Mouse (Mus musculus) intestine, embryonic 14.5 days (tissue): Measurements from ENCODE around the gene Aacs. TPM values are rescaled to one million over a fixed set of nuclear protein-coding genes. Genes with fewer than 3 reads are reported as not detected.

ENCODE experiments used
- ATAC-seq: fragments of 200-750 bp; cut with Nextera tagmentation; replicated peaks from 2 replicates; pipeline ENCODE4 v1.8.0; 2017; ENCODE audit warnings: low read depth, moderate number of reproducible peaks, moderate TSS enrichment, moderate library complexity; ENCODE audit not compliant: low FRiP score, low TSS enrichment
- DNase-seq: peaks from one replicate; pipeline ENCODE4 v3.0.0-alpha.2; 2018; ENCODE audit warnings: low spot score
- H3K27ac ChIP-seq: fragments of 300-500 bp; sonication (generic); 2 replicates; pipeline ENCODE4 v1.5.1; 2014; ENCODE audit warnings: low read depth, mild to moderate bottlenecking, control low read depth
- H3K27me3 ChIP-seq: fragments of 300-500 bp; sonication (generic); replicated peaks from 2 replicates; pipeline ENCODE4 v1.6.1; 2014; ENCODE audit warnings: low read length, control low read depth; ENCODE audit not compliant: control insufficient read depth, insufficient read depth
- H3K36me3 ChIP-seq: fragments of 300-500 bp; sonication (generic); 2 replicates; pipeline ENCODE4 v1.6.1; 2014; ENCODE audit warnings: low read length, control low read depth; ENCODE audit not compliant: control insufficient read depth, insufficient read depth
- H3K4me1 ChIP-seq: fragments of 300-500 bp; sonication (generic); replicated peaks from 2 replicates; pipeline ENCODE4 v1.6.1; 2014; ENCODE audit warnings: low read length, control low read depth, mixed read lengths; ENCODE audit not compliant: control insufficient read depth, insufficient read depth
- H3K4me2 ChIP-seq: fragments of 300-500 bp; sonication (generic); 2 replicates; pipeline ENCODE4 v1.6.1; 2014; ENCODE audit warnings: low read length
- H3K4me3 ChIP-seq: fragments of 300-500 bp; sonication (generic); 2 replicates; pipeline ENCODE4 v1.5.1; 2014; ENCODE audit warnings: low read depth, low read length, control low read depth, mixed read lengths
- H3K9ac ChIP-seq: fragments of 300-500 bp; sonication (generic); 2 replicates; pipeline ENCODE4 v1.6.1; 2014; ENCODE audit warnings: mild to moderate bottlenecking, low read length
- H3K9me3 ChIP-seq: fragments of 300-500 bp; sonication (generic); 2 replicates; pipeline ENCODE4 v1.6.1; 2016; ENCODE audit warnings: low read length, control low read depth; ENCODE audit not compliant: control insufficient read depth
- WGBS: fragments of 180-500 bp; shearing (Covaris S2); extraction: QIAGEN DNeasy Blood & Tissue Kit; methylation state at CpG from one replicate; pipeline ENCODE4 v1.1.7; 2014; 5-methylcytosine and 5-hydroxymethylcytosine counted together
- polyA plus RNA-seq: library from polyadenylated mRNA; unstranded; fragments of >200 nt; fragmentation: Nextera tagmentation; extraction: Ambion mirVana; gene quantifications from 2 replicates; pipeline ENCODE4 v1.2.1, GENCODE M21; 2014

Gene Aacs
- polyA plus RNA-seq, 1 experiment from 2014 or later = 78.6 TPM

DNA sequence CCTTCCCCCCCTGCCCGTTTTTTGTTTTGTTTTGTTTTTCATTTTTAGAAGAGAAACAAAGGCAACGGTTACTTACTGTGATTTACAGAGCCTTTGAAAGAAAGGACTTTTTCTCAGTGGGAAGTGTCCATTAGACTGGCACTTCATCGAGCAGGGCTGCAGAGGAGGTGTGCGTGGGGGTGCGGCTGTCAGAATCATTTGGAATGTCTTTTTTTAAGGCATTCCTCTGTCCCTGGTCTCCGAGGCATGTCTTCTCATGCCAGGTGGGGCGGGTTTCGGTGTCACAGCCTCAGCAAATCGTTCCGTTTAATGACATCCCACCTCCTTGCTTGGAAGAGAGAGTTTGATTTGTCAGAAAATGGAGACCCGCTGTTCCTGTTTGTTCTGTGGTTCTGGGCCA is 29.1 kb downstream of the Aacs start:
- DNase-seq = no peak
- no peak for ATAC-seq
- Histone ChIP-seq H3K4me1 (no peaks in the 10 kb centered on the region), H3K27me3 (no peaks in the 10 kb centered on the region), H3K9ac (no peak overlapping the region), H3K4me2 (no peak overlapping the region), H3K9me3 (no peaks in the 10 kb centered on the region), H3K4me3 (no peak overlapping the region), H3K27ac (no peak overlapping the region), H3K36me3 (peaks cover 59% of the 10 kb centered on the region)
- WGBS = 71% methylated on average over 11 of the region's 11 CpGs

DNA sequence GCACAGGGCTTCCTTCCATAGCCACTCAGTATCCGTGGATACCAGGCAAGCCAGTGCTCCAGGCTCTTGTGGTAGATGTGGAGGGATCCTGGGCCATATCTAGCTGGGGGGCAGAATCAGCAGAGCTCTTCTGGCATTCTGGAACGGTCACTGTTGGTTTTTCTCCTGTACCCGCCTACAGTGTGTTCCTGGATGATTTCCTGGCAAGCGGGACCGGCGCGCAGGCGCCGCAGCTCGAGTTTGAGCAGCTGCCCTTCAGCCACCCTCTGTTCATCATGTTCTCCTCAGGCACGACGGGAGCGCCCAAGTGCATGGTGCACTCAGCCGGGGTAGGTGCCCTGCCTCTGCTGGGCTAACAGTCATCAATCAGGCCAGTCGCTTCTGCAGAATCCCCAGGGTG is 30.4 kb downstream of the Aacs start:
- no peak overlapping the region for H3K27ac ChIP-seq
- no peaks in the 10 kb centered on the region for H3K4me1 ChIP-seq
- H3K4me3 ChIP-seq = no peak overlapping the region
- H3K4me2 ChIP-seq = no peak overlapping the region
- no peak overlapping the region for H3K9ac ChIP-seq
- no peaks in the 10 kb centered on the region for H3K9me3 ChIP-seq
- no peaks in the 10 kb centered on the region for H3K27me3 ChIP-seq
- peaks cover 65% of the 10 kb centered on the region for H3K36me3 ChIP-seq
- no peak for DNase-seq
- ATAC-seq = no peak
- 79% methylated on average over 15 of the region's 15 CpGs for WGBS

DNA sequence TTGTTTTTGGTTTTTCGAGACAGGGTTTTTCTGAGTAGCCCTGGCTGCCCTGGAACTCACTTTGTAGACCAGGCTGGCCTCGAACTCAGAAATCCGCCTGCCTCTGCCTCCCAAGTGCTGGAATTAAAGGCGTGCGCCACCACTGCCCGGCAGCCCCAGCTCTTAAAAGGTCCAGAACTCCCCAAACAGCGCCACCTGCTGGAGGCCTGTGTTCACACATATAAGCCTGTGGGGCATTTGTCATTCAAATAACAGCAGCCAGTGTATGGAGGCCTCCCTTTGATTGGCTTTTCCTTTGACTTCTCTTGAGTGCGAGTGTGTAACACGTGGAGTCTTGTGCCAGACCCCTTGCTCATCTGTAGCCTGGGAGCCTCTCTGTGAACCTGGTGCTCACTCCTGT is 32.0 kb downstream of the Aacs start:
- no peaks in the 10 kb centered on the region for H3K27me3 ChIP-seq
- H3K9me3 ChIP-seq = no peaks in the 10 kb centered on the region
- no peak for ATAC-seq
- H3K4me1 ChIP-seq = no peaks in the 10 kb centered on the region
- peaks cover 76% of the 10 kb centered on the region for H3K36me3 ChIP-seq
- no peak for DNase-seq
- 90% methylated on average over 9 of the region's 9 CpGs for WGBS
- no peak overlapping the region for H3K27ac ChIP-seq
- no peak overlapping the region for H3K4me2 ChIP-seq
- no peak overlapping the region for H3K9ac ChIP-seq
- H3K4me3 ChIP-seq = no peak overlapping the region

DNA sequence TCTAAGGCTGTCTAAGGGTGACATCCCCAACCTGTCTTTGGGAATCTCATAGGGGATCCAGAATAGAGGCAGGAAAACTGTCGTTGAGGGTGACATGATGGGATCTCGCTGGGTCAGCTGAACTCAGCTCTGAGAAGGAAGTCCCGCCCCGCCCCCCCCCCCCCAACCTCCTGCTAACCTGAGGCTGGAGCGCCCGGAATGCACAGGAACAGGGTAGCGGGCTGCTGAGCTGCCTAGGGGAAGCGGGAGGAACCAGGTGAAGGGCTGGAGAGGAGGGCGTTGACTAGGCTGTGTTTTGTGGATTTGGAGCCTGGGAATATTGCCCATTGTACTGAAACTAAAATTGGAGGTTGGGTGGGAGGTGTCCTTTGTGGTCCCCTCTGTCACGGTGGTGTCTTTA is 32.4 kb downstream of the Aacs start:
- H3K9me3 ChIP-seq = no peaks in the 10 kb centered on the region
- 91% methylated on average over 10 of the region's 10 CpGs for WGBS
- no peaks in the 10 kb centered on the region for H3K4me1 ChIP-seq
- peaks cover 78% of the 10 kb centered on the region for H3K36me3 ChIP-seq
- H3K4me2 ChIP-seq = no peak overlapping the region
- no peak overlapping the region for H3K9ac ChIP-seq
- no peak for DNase-seq
- no peak for ATAC-seq
- no peaks in the 10 kb centered on the region for H3K27me3 ChIP-seq
- no peak overlapping the region for H3K27ac ChIP-seq
- no peak overlapping the region for H3K4me3 ChIP-seq

DNA sequence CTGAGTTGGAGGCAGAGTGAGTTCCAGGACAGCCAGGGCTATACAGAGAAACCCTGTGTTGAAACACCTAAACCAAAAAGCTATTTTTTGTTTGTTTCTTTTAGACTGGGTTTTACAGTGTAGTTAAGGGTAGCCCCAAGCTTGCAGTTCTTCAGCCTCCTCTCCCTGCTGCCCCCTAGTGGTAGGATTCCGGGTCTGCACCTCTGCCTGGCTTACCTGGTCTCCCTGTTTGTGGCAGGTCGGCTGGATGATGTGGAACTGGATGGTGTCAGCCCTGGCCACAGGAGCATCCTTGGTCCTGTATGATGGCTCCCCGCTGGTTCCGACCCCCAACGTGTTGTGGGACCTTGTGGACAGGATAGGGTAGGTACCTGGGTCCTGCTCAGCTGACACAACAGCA is 33.9 kb downstream of the Aacs start:
- H3K4me3 ChIP-seq = no peak overlapping the region
- WGBS = 49% methylated on average over 5 of the region's 5 CpGs
- no peaks in the 10 kb centered on the region for H3K4me1 ChIP-seq
- H3K9ac ChIP-seq = no peak overlapping the region
- H3K36me3 ChIP-seq = peaks cover 80% of the 10 kb centered on the region
- DNase-seq = peak; percentile 74
- no peaks in the 10 kb centered on the region for H3K27me3 ChIP-seq
- H3K4me2 ChIP-seq = no peak overlapping the region
- H3K9me3 ChIP-seq = no peaks in the 10 kb centered on the region
- ATAC-seq = no peak; the same call in 1 of the 2 replicates
- no peak overlapping the region for H3K27ac ChIP-seq

DNA sequence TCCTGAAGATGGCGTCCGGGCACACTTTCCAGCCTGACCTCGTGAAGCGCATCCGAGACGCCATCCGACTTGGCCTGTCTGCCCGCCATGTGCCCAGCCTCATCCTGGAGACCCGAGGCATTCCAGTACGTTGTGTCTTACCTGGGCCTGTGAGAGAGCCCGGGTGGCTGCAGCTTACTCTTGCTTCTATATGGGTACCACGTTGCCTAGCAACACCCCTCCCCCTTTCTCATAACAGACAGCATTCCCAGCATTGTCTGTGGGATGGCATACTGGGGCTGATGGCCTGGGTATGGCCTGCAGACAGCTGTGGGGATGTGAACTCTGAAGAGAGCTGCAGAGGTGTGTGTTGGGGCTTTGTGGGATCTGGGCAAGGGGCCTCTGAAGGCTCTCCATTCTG is 39.4 kb downstream of the Aacs start:
- no peak overlapping the region for H3K9ac ChIP-seq
- 84% methylated on average over 12 of the region's 12 CpGs for WGBS
- H3K27ac ChIP-seq = no peak overlapping the region
- H3K36me3 ChIP-seq = peaks cover 75% of the 10 kb centered on the region
- no peak overlapping the region for H3K4me2 ChIP-seq
- no peaks in the 10 kb centered on the region for H3K27me3 ChIP-seq
- no peak for DNase-seq
- H3K9me3 ChIP-seq = no peaks in the 10 kb centered on the region
- ATAC-seq = no peak
- H3K4me3 ChIP-seq = no peak overlapping the region
- no peaks in the 10 kb centered on the region for H3K4me1 ChIP-seq

DNA sequence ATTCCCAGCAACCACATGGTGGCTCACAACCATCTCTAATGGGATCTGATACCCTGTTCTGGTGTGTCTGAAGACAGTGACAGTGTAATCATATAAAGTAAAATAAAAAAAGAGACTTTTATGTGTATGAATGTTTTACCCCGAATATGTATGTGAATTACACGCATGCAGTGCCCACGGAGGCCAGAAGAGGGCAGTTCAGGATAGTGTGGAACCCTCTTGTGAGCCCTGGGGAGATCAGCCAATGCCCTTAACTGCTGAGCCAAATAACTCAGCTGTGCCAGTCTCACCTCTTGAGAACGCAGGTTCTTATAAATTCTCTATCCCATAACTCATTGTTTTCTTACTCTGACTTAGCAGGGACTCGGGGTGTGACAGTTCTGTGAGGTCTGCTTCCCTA is 43.0 kb downstream of the Aacs start:
- no peak overlapping the region for H3K4me3 ChIP-seq
- ATAC-seq = no peak
- WGBS = 69% methylated on average over 5 of the region's 5 CpGs
- no peak for DNase-seq
- H3K36me3 ChIP-seq = peaks cover 39% of the 10 kb centered on the region
- H3K4me1 ChIP-seq = no peaks in the 10 kb centered on the region
- H3K27ac ChIP-seq = no peak overlapping the region
- no peaks in the 10 kb centered on the region for H3K27me3 ChIP-seq
- no peak overlapping the region for H3K9ac ChIP-seq
- H3K4me2 ChIP-seq = no peak overlapping the region
- H3K9me3 ChIP-seq = no peaks in the 10 kb centered on the region

DNA sequence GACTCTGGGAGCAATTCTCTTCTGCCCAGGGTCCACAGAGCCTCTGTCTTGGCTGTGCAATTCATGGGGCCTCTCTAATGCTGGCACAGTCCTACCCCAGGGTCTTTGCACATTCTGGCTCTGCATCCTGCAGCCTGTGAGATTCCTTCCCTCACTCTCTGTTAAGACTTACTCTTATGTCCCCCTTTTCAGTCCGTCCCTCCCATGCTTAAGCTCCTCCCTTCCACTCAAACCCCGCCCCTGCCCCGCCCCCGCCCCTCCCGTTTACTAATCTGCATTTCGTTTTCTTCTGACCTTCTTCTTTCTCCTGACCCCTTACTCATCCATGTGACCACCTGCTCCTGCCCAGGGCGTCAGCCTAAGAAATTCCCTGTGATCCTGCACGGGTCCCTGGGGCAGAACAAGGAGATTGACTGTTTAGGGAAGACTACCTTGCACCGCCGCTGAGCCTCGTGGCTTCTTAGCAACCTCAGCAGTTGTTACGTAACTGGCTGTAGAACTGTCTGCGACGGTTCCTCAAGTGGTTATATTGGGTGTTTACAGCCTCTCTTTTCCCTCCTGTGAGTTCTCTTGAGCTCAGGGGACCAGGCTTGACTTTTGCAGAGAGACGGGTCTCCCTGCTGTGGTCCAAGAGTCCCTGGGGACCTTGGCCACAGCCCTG is 45.4 kb downstream of the Aacs start:
- no peak for DNase-seq
- Histone ChIP-seq H3K9me3 (no peaks in the 10 kb centered on the region), H3K4me1 (no peaks in the 10 kb centered on the region), H3K9ac (no peak overlapping the region), H3K36me3 (peaks cover 15% of the 10 kb centered on the region), H3K4me2 (no peak overlapping the region), H3K27me3 (no peaks in the 10 kb centered on the region), H3K27ac (no peak overlapping the region), H3K4me3 (no peak overlapping the region)
- ATAC-seq = no peak
- WGBS = 14% methylated on average over 15 of the region's 15 CpGs

DNA sequence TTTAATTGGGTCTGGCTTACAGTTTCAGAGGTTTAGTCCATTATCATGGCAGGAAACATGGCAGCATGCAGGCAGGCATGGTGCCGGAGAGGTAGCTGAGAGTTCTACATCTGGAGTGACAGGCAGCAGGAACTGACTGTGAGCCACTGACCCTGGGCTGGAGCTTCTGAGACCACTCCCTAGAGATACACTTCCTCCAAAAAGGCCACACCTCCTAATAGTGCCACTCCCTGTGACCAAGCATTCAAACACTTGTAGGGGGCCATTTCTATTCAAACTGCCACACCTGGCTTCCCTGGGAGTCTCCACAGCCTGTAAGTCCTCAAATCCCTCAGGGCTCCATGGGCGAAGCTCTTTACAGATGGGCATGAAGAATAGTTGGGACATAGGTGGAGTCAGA is 47.7 kb downstream of the Aacs start:
- H3K27ac ChIP-seq = no peak overlapping the region
- H3K4me2 ChIP-seq = no peak overlapping the region
- no peak overlapping the region for H3K9ac ChIP-seq
- H3K4me3 ChIP-seq = no peak overlapping the region
- WGBS = 83% methylated on average over 2 of the region's 2 CpGs
- no peak for ATAC-seq
- no peaks in the 10 kb centered on the region for H3K36me3 ChIP-seq
- H3K9me3 ChIP-seq = peaks cover 4% of the 10 kb centered on the region
- no peak for DNase-seq
- H3K27me3 ChIP-seq = 0 out of 2 replicates have a peak, but pooled peaks cover 3% of the 10 kb centered on the region
- H3K4me1 ChIP-seq = no peaks in the 10 kb centered on the region
